Mouse (Mus musculus) kidney, adult 11 months (tissue): ENCODE data around the gene Nav2.

Experiments
- DNase-seq: peaks from one replicate; pipeline ENCODE4 v3.0.0; 2022

Nav2 gene

DNA sequence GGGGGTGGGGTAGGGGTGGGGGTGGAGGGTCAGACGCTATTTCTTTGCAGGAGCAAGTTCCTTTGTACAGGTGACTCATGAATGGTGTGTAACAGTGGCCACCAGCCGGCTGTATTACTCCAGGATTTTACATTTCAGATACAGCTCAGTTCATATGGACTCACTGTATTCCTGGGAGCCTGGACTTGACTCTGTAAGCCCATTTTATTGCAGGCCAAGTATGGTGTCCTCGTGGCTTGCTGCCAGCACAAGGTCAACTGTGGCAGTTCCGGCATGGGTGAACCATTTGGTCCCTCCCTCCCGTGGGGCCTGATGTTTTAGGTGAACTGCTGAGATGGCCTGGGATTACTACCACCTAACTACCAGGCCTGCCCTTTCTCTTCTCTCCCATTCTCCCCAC is 629.8 kb downstream of the Nav2 start:
- peak; percentile 48 for DNase-seq

- no peak for DNase-seq
These were observed 631.7 kb downstream of the Nav2 start for GRCm38 (mm10) chr7:49540181-49540580.

DNA sequence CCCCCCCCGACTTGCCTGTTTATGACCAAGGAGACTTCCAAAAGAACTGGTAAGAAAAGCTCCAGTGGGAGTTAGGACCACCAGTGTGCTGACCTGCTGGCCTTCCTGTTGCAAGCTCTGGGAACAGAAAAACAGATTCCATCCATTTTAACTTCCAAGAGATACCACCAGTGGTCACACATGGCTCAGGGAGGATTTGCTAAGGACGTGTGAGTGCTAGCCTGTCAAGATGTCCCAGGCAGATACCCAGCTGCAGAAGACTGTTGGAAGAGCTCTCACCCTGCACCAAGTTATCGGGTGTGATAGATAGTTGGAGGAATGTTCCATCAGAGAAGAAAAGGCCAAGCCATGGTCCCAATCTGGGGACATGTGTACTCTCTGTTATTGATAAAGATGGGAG is 633.6 kb downstream of the Nav2 start:
- no peak for DNase-seq

- no peak for DNase-seq
These were observed 636.5 kb downstream of the Nav2 start for GRCm38 (mm10) chr7:49544775-49545705.

GRCm38 (mm10) chr7:49545706-49546097 is 637.2 kb downstream of the Nav2 start:
- DNase-seq: no peak

DNA sequence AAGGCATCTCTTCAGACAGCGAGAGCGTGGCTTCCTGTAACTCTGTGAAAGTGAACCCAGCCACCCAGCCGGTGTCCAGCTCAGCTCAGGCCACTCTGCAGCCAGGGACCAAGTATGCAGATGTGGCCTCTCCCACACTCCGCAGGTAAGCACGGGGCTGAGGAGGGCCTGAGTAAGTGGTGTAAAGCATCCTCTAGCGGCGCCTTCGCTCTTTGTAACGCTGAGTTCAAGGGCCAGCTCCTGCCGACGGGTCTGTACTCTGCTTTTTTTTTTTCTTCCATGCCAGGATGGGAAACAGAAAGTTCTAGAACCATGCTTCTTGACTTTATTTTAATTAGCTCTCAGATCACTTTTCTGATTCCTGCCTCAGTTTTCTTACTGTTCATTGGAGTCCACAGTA is 639.9 kb downstream of the Nav2 start:
- DNase-seq: no peak

GRCm38 (mm10) chr7:49553236-49553981 is 644.9 kb downstream of the Nav2 start:
- no peak for DNase-seq

GRCm38 (mm10) chr7:49558240-49558640 is 649.7 kb downstream of the Nav2 start:
- DNase-seq: no peak

- no peak for DNase-seq
These were observed 650.4 kb downstream of the Nav2 start for GRCm38 (mm10) chr7:49558895-49559294.

- DNase-seq: no peak
These were observed 651.5 kb downstream of the Nav2 start for GRCm38 (mm10) chr7:49560012-49560411.

- DNase-seq: no peak
These were observed 653.9 kb downstream of the Nav2 start for GRCm38 (mm10) chr7:49562404-49562803.

- no peak for DNase-seq
These were observed 654.3 kb downstream of the Nav2 start for GRCm38 (mm10) chr7:49562851-49563250.

DNA sequence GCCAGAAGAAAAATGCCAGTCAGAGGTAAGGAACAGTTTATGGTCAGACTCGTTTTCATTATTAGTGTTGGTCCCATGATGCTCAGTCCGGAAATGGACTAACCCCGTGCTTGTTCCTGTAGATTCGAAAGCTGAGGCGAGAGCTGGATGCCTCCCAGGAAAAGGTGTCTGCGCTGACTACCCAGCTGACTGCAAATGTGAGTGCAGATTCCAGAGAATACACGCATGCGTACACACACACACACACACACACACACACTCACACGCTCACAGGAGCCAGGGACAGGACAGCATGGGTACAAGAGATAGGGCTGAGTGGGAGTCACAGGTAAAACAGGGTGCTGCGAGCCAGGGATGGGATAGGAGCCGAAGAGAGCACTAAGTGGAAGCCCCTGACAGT is 656.6 kb downstream of the Nav2 start:
- DNase-seq: no peak

DNA sequence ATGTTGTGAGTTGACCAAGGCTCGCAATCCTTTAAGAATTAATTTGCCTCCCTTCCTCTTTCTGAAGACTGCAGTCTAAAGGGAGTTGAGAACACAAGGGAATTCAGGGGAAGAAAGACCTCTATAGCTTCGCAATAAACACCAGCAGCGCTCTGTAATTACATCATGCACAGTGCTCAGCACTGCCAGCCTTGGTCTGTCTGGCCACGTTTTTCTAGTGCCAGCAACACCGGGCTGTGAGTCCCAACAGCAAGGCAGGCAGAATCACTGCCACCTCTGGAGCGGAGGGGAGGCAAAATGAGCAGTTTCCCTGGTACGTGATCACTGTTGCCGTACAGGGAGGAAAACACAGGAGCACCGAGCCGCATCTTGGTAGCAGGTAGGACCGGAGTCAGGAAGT is 657.3 kb downstream of the Nav2 start:
- no peak for DNase-seq

GRCm38 (mm10) chr7:49567346-49568034 is 659.0 kb downstream of the Nav2 start:
- no peak for DNase-seq

DNA sequence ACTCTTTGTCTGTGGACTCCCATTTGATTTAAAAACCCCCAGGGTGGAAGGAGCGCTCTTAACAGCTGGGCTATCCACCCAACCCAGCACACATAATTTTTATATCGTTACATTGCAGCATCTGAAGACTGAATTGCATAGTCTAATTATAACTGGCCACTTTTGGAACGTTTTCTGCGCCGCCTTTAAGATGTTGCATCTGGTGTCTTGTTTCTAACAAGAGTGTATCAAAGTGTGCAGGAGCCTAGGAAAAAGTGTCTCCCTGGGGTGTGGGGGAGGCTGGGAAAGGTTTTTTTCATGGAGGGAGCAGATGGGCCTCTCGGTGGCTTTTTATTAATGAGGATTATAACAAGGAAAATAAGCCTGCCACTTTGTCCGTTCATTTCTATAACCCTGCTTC is 661.1 kb downstream of the Nav2 start:
- no peak for DNase-seq

GRCm38 (mm10) chr7:49571606-49572005 is 663.1 kb downstream of the Nav2 start:
- DNase-seq: no peak

DNA sequence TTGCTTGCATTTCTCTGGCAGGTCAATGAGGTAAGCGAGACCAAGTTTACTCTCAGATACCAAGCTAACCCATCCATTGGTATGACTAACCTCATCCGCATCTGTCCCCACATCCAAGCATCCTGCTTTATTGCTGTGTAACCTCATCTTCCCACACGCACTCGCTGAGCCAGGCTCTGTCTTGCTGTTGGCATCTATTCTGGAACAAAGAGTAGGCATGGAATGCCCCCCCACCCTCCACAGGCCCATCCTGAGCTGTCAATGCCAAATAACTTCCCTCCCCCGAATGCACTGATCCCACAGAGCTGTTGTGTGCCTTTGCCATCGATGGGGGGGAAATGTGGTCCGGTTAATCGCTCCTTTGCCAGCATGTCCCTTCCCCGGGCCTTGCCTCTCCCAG is 666.7 kb downstream of the Nav2 start:
- DNase-seq: no peak

DNA sequence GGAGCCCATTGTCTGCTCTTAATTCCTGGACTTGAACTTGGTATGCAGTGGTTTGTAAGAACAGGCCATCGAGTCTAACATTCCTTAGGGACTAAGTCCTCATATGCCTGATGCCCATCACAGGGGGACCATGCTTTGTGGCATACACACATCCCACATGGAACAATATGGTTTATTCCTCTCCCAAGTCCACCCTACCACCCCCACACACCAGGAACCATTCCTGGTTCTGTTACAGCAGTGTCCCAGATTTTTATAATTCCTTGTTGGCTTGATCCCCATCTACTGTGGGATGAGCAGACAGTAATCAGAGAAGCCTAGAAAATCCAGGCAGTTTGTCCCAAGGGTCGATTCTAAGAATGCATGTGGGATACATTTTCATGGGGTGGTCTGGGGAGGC is 668.6 kb downstream of the Nav2 start:
- no peak for DNase-seq

DNA sequence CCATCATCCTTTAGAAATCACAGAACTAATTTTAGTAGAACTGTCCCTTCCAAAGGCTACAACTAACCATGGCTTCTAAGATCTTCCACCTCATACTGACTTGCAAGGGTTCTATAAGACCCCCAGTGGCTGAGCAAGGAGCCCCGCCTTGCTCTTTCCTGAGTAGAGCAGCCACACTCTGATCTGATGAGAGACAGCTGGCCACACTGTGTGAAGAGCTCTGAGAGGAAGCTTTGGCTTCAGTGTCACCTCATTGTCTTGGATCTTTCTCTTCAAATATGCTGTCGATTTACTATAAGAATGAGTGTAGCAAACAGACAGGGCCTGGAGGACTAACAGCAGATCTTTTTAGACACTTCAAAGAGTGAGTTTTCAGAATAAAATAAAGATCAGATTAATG is 673.4 kb downstream of the Nav2 start:
- no peak for DNase-seq

GRCm38 (mm10) chr7:49582551-49582950 is 674.0 kb downstream of the Nav2 start:
- DNase-seq: no peak

GRCm38 (mm10) chr7:49583176-49583575 is 674.7 kb downstream of the Nav2 start:
- no peak for DNase-seq

- no peak for DNase-seq
These were observed 678.1 kb downstream of the Nav2 start for GRCm38 (mm10) chr7:49586530-49587120.
